Mouse (Mus musculus): ENCODE data around the gene Osbpl9. TPM values are rescaled to one million over a fixed set of nuclear protein-coding genes. Genes with fewer than 3 reads are reported as not detected.

Osbpl9 gene
- polyA plus RNA-seq, 1 experiment from 2014 or later: 83.1 TPM

- no peak overlapping the region for H3K4me2 ChIP-seq (ENCODE audit: low read depth)
- no peak overlapping the region for H3K4me3 ChIP-seq (ENCODE audit: low read depth, low read length)
- DNase-seq (ENCODE audit: low spot score): no peak
- ATAC-seq (ENCODE audit: insufficient read depth, low FRiP score, low TSS enrichment): no peak
- H3K9me3 ChIP-seq (ENCODE audit: control insufficient read depth, low read length): no peaks in the 10 kb centered on the region
- peaks cover 2% of the 10 kb centered on the region; the same call in 1 of the 2 replicates for H3K36me3 ChIP-seq (ENCODE audit: control insufficient read depth, insufficient read depth, low read length)
- no peaks in the 10 kb centered on the region for H3K27me3 ChIP-seq (ENCODE audit: control insufficient read depth, insufficient read depth, low read length)
- H3K27ac ChIP-seq (ENCODE audit: low read depth, low read length): no peak overlapping the region
- no peaks in the 10 kb centered on the region for H3K4me1 ChIP-seq (ENCODE audit: control insufficient read depth, insufficient read depth, low read length)
- H3K9ac ChIP-seq (ENCODE audit: low read length): no peak overlapping the region
- WGBS: 90% methylated on average over 4 of the region's 4 CpGs
These were observed 188.0 kb downstream of the Osbpl9 start for GRCm38 (mm10) chr4:109014091-109014490.

MicroRNA genes within 50 kb of the gene (microRNA counts, 519-probe panel; counts per million panel counts)
- microRNA mmu-miR-761: 171 counts per million, percentile 57 among the panel's probes with 10 or more counts

Small RNAs within 50 kb of the gene (microRNA-seq; reads per million reads assigned to microRNA genes)
- gene Mir761: not detected

Other genes starting within 250 kb of the Osbpl9 start
- 61.3 and 63.8 TPM in 2 replicates for gene Nrd1, start 201.6 kb downstream of the Osbpl9 start, polyA plus RNA-seq (2014; fragmentation: Nextera tagmentation; extraction: Ambion mirVana)
- gene Calr4, start 32.2 kb upstream of the Osbpl9 start, polyA plus RNA-seq (2014; fragmentation: Nextera tagmentation; extraction: Ambion mirVana): 0.16 and 0.39 TPM in 2 replicates
- 56.6 and 61.1 TPM in 2 replicates for gene Eps15, start 78.0 kb upstream of the Osbpl9 start, polyA plus RNA-seq (2014; fragmentation: Nextera tagmentation; extraction: Ambion mirVana)
- 1.9 and 2.7 TPM in 2 replicates for gene Ttc39a, start 204.4 kb upstream of the Osbpl9 start, polyA plus RNA-seq (2014; fragmentation: Nextera tagmentation; extraction: Ambion mirVana)